Mouse (Mus musculus) monocyte, adult 2 months (primary cell): ENCODE results near the gene Kmt2e.
"Not testable (repeated sequence)": the region's sequence is repeated elsewhere in the genome, so short reads cannot be mapped to it uniquely, and the experiment has no call there.

ENCODE experiments used
- DNase-seq, 2 experiments: peaks; one replicate each; pipeline ENCODE4 v3.0.0; 2022; ENCODE audit warnings: low spot score in 2 of 2, low read depth in 1 of 2

Kmt2e gene

GRCm38 (mm10) chr5:23431948-23432707 lies 2.1 kb upstream of the Kmt2e start:
- DNase-seq = no peak

- DNase-seq = peak; percentile 96 to 98
Measured at GRCm38 (mm10) chr5:23432708-23433645, 1.3 kb upstream of the Kmt2e start.

GRCm38 (mm10) chr5:23434598-23435481 lies 599 bp downstream of the Kmt2e start:
- DNase-seq = peak in 1 of 2 experiments; percentile 26

- no peak for DNase-seq
Measured at GRCm38 (mm10) chr5:23435482-23436125, 1.4 kb downstream of the Kmt2e start.

- no peak for DNase-seq
Measured at GRCm38 (mm10) chr5:23436735-23437134, 2.5 kb downstream of the Kmt2e start.

GRCm38 (mm10) chr5:23439857-23440256 lies 5.6 kb downstream of the Kmt2e start:
- DNase-seq = no peak

- DNase-seq = no peak
Measured at GRCm38 (mm10) chr5:23440572-23440971, 6.3 kb downstream of the Kmt2e start.

- no peak for DNase-seq
Measured at GRCm38 (mm10) chr5:23441916-23442315, 7.7 kb downstream of the Kmt2e start.

GRCm38 (mm10) chr5:23444411-23444810 lies 10.2 kb downstream of the Kmt2e start:
- DNase-seq = no peak

- DNase-seq = not testable (repeated sequence)
Measured at GRCm38 (mm10) chr5:23453561-23453960, 19.3 kb downstream of the Kmt2e start.

GRCm38 (mm10) chr5:23461688-23462087 lies 27.4 kb downstream of the Kmt2e start:
- no peak for DNase-seq

GRCm38 (mm10) chr5:23464247-23464646 lies 30.0 kb downstream of the Kmt2e start:
- DNase-seq = no peak

GRCm38 (mm10) chr5:23464743-23465142 lies 30.5 kb downstream of the Kmt2e start:
- DNase-seq = no peak

GRCm38 (mm10) chr5:23466546-23466945 lies 32.3 kb downstream of the Kmt2e start:
- DNase-seq = no peak

- no peak for DNase-seq
Measured at GRCm38 (mm10) chr5:23473098-23473873, 39.0 kb downstream of the Kmt2e start.

GRCm38 (mm10) chr5:23483811-23484210 lies 49.6 kb downstream of the Kmt2e start:
- no peak for DNase-seq

GRCm38 (mm10) chr5:23489231-23489630 lies 55.0 kb downstream of the Kmt2e start:
- no peak for DNase-seq

GRCm38 (mm10) chr5:23490797-23491196 lies 56.6 kb downstream of the Kmt2e start:
- DNase-seq = no peak

- no peak for DNase-seq
Measured at GRCm38 (mm10) chr5:23496396-23496795, 62.2 kb downstream of the Kmt2e start.

- no peak for DNase-seq
Measured at GRCm38 (mm10) chr5:23496933-23497332, 62.7 kb downstream of the Kmt2e start.
